Mouse (Mus musculus): Measurements from ENCODE around the gene Fam20b.

The Fam20b gene

GRCm38 (mm10) chr1:156635148-156635547 lies 83.7 kb downstream of the Fam20b start:
- DNase-seq (ENCODE audit: low spot score): no peak

DNA sequence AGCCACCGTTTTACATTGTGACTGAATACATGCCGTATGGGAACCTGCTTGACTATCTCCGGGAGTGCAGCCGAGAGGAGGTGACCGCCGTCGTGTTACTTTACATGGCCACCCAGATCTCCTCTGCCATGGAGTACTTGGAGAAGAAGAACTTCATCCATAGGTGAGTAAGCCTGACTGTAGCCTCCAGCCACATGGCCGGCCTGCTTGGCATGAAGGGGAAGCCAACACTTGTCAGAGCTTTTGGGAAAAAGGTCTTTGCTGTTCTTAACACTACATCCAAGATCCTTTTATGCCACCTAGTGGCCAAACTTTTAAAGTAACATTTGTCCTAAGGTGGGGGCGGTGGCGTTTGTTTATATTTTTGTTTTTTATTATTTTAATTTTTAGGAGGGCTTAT lies 85.8 kb downstream of the Fam20b start:
- no peak for DNase-seq (ENCODE audit: low spot score)

- DNase-seq (ENCODE audit: low spot score): no peak
Measured at GRCm38 (mm10) chr1:156630965-156631364, 87.9 kb downstream of the Fam20b start.

DNA sequence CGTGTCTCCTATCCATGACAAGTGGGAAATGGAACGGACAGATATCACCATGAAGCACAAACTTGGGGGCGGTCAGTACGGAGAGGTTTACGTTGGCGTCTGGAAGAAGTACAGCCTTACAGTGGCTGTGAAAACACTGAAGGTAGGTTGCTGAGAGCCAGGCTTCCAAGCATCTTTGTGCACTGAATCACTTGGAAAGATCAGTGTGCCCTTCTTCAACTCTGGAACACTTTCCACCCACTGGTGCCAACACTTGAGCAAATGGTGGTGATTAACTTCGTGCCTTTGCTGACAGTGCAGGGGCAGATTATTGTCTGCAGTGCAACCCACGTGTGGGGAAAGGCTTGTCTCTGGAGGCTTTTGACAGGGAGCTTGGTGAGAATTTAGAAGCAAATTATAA lies 88.9 kb downstream of the Fam20b start:
- no peak for DNase-seq (ENCODE audit: low spot score)
